Mouse (Mus musculus) layer of hippocampus, adult 18-20 months (tissue): Measurements from ENCODE around the gene Tmem101. TPM values are rescaled to one million over a fixed set of nuclear protein-coding genes. Genes with fewer than 3 reads are reported as not detected.
"Not testable (repeated sequence)": the region's sequence is repeated elsewhere in the genome, so short reads cannot be mapped to it uniquely, and the experiment has no call there.

Source experiments
- DNase-seq, 2 experiments: peaks; one replicate each; pipeline ENCODE4 v3.0.0; 2022; ENCODE audit warnings: low spot score in 2 of 2
- total RNA-seq, 2 experiments: library from RNA; stranded (reverse); gene quantifications; 2 replicates each; pipeline ENCODE4 v1.2.3; 2021

The Tmem101 gene
- total RNA-seq, 2 experiments from 2014 or later, result 25.0 to 27.2 TPM

- DNase-seq, result not testable (repeated sequence)
These were observed 1.8 kb upstream of the Tmem101 start for GRCm38 (mm10) chr11:102158024-102158423.

- no peak for DNase-seq
These were observed 534 bp upstream of the Tmem101 start for GRCm38 (mm10) chr11:102156786-102157089.

- DNase-seq, result no peak
These were observed 8.8 kb downstream of the Tmem101 start for GRCm38 (mm10) chr11:102147213-102147989.

GRCm38 (mm10) chr11:102146531-102146930 lies 9.7 kb downstream of the Tmem101 start:
- DNase-seq, result no peak

- no peak for DNase-seq
These were observed 10.2 kb downstream of the Tmem101 start for GRCm38 (mm10) chr11:102146005-102146404.

- no peak for DNase-seq
These were observed 10.7 kb downstream of the Tmem101 start, which contains the start of gene Nags for GRCm38 (mm10) chr11:102145471-102146001. Gene Nags, plus strand, starts transcription at chr11:102145513.

GRCm38 (mm10) chr11:102144957-102145470 lies 11.2 kb downstream of the Tmem101 start:
- DNase-seq, result no peak

- no peak for DNase-seq
These were observed 13.8 kb downstream of the Tmem101 start for GRCm38 (mm10) chr11:102142355-102142754.

GRCm38 (mm10) chr11:102140508-102140907 lies 15.7 kb downstream of the Tmem101 start:
- DNase-seq, result peak in 1 of 2 experiments; percentile 83

GRCm38 (mm10) chr11:102138447-102138740 lies 17.8 kb downstream of the Tmem101 start:
- peak; percentile 17 to 78 for DNase-seq

GRCm38 (mm10) chr11:102137625-102138446 lies 18.4 kb downstream of the Tmem101 start:
- DNase-seq, result no peak

- no peak for DNase-seq
These were observed 21.7 kb downstream of the Tmem101 start for GRCm38 (mm10) chr11:102134516-102134915.

- no peak for DNase-seq
These were observed 38.8 kb downstream of the Tmem101 start for GRCm38 (mm10) chr11:102117386-102117785.

GRCm38 (mm10) chr11:102116241-102116640 lies 40.0 kb downstream of the Tmem101 start:
- DNase-seq, result no peak

- no peak for DNase-seq
These were observed 44.6 kb downstream of the Tmem101 start for GRCm38 (mm10) chr11:102111576-102111975.

GRCm38 (mm10) chr11:102107732-102108131 lies 48.5 kb downstream of the Tmem101 start, which contains the start of gene Pyy:
Gene Pyy, minus strand, starts transcription at chr11:102107832.
- no peak for DNase-seq

GRCm38 (mm10) chr11:102106911-102107310 lies 49.3 kb downstream of the Tmem101 start:
- DNase-seq, result no peak

Other genes with a start within 250 kb of the Tmem101 start
- under 1 TPM in 1 of 2 experiments, not detected in 1; 0.15 TPM for gene Sost, start 189.4 kb downstream of the Tmem101 start, total RNA-seq
- not detected for gene Cfap97d1, start 172.1 kb downstream of the Tmem101 start, total RNA-seq
- gene Dusp3, start 169.4 kb downstream of the Tmem101 start, total RNA-seq, result 100 to 1,000 TPM; 158 TPM
- 10 to 100 TPM; 85.5 to 88.9 TPM for gene Mpp3, start 127.9 kb downstream of the Tmem101 start, total RNA-seq
- not detected for gene Cd300lg, start 114.9 kb downstream of the Tmem101 start, total RNA-seq
- gene Mpp2, start 67.9 kb downstream of the Tmem101 start, total RNA-seq, result 100 to 1,000 TPM; 142 to 147 TPM
- not detected for gene Ppy, start 55.1 kb downstream of the Tmem101 start, total RNA-seq
- gene Pyy, start 48.6 kb downstream of the Tmem101 start, total RNA-seq, result not detected
- not detected for gene Nags, start 10.9 kb downstream of the Tmem101 start, total RNA-seq
- 10 to 100 TPM; 59.3 to 59.4 TPM for gene Lsm12, start 28.9 kb upstream of the Tmem101 start, total RNA-seq
- gene G6pc3, start 33.2 kb upstream of the Tmem101 start, total RNA-seq, result 10 to 100 TPM; 61.0 to 65.1 TPM
- gene Hdac5, start 73.8 kb upstream of the Tmem101 start, total RNA-seq, result 100 to 1,000 TPM; 258 to 266 TPM
- gene BC030867, start 92.5 kb upstream of the Tmem101 start, total RNA-seq, result 1 to 10 TPM in 1 of 2 experiments, under 1 TPM in 1; 0.86 to 1.8 TPM
- gene Asb16, start 112.3 kb upstream of the Tmem101 start, total RNA-seq, result 1 to 10 TPM; 2.3 to 2.9 TPM
- 10 to 100 TPM; 62.3 to 67.6 TPM for gene Tmub2, start 128.5 kb upstream of the Tmem101 start, total RNA-seq
- gene Atxn7l3, start 140.2 kb upstream of the Tmem101 start, total RNA-seq, result 100 to 1,000 TPM; 168 to 171 TPM
- 100 to 1,000 TPM; 131 to 135 TPM for gene Ubtf, start 163.3 kb upstream of the Tmem101 start, total RNA-seq
- under 1 TPM; 0.30 to 0.41 TPM for gene Slc4a1, start 209.8 kb upstream of the Tmem101 start, total RNA-seq
- 100 to 1,000 TPM; 489 to 499 TPM for gene Rundc3a, start 237.0 kb upstream of the Tmem101 start, total RNA-seq